Mouse (Mus musculus) fibroblast of lung, adult 2 months (primary cell): ENCODE data around the gene Slfn2.
"Not testable (repeated sequence)": the region's sequence is repeated elsewhere in the genome, so short reads cannot be mapped to it uniquely, and the experiment has no call there.

Experiments used
- DNase-seq: peaks from one replicate; pipeline ENCODE4 v3.0.0-alpha.2; 2011; ENCODE audit warnings: low read depth

The Slfn2 gene

DNA sequence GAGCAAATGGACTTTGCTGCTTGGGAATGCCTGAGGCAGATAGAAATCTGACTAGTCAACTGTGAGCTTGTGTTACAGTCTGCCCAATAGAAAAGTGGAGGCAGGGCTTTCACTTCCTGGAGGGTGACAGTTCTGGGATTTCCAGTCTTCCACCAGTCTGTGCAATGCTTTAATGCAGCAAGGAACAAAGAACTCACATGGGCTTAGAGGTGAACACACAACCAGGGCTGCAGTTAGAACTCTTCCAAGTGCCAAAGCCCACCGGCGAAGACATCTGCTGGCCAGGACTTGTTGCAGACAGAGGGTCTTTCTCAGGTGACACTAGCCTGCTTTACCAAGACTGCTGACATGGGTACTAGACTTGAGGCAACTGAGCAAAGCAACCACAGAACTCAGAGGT is at the start of gene Slfn2:
Gene Slfn2 (plus strand): TSS at position 167 of the 400 bp plus-strand sequence.
- no peak for DNase-seq

- no peak for DNase-seq
Measured at GRCm38 (mm10) chr11:83016093-83016492, 48.8 kb upstream of the Slfn2 start.

GRCm38 (mm10) chr11:83019561-83020519 is 45.1 kb upstream of the Slfn2 start:
- DNase-seq: not testable (repeated sequence)

DNA sequence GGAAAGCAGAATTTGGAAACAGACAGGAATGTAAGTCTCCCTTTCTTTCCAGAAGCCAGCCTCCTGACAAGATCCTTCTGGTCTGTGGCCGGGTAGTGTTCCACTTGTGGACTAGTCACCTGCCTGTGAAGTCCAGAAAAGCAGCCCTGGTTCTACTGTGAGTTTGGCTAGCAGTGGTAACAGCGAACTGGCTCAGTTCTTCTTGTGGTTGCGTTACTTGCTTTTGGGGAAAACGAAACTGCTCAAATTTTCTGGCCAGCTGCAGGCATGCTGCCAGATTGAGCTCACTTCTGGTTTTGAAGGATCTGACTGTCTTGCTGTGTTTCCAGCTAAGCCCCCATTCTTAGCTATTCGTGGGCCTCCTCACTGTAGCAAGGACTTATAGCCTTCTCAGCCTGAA is 44.3 kb upstream of the Slfn2 start, which contains the start of gene Slfn8:
Gene Slfn8 (minus strand): TSS at position 190 of the 400 bp plus-strand sequence.
- peak; percentile 36 for DNase-seq

GRCm38 (mm10) chr11:83038686-83039085 is 26.2 kb upstream of the Slfn2 start:
- not testable (repeated sequence) for DNase-seq

DNA sequence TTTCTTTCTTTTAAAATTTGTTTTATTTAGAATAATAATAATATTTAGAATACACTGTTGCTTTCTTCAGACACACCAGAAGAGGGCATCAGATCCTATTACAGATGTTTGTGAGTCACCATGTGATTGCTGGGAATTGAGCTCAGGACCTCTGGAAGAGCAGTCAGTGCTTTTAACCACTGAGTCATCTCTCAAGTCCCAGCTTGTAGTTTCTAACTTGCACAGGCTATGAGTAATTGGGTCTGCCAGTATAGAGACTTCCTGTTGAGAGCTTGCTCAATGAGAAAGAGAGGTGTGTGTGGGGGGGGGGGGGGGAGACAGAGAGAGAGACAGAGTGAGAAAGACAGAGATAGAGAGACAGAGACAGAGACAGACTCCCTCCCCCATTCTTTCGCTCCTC is 25.8 kb upstream of the Slfn2 start:
- no peak for DNase-seq

GRCm38 (mm10) chr11:83039796-83040195 is 25.1 kb upstream of the Slfn2 start:
- DNase-seq: no peak

DNA sequence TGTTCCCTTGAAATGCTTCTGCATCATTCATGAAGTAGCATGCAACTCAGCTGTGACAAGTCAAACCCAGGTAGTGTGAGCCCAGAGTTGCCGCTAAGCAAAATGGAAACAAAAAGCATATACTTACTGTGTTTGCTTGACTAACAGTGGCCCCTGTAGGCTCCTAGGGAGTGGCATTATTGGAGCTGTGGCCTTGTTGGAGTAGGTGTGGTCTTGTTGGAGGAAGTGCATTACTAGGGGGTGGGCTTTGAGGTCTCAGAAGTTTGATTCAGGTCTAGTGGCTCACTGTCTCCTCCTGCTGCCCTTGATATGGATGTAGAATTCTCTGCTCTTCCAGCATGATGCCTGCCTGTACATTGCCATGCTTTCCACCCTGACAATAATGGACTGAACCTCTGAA is 24.6 kb upstream of the Slfn2 start:
- DNase-seq: no peak

DNA sequence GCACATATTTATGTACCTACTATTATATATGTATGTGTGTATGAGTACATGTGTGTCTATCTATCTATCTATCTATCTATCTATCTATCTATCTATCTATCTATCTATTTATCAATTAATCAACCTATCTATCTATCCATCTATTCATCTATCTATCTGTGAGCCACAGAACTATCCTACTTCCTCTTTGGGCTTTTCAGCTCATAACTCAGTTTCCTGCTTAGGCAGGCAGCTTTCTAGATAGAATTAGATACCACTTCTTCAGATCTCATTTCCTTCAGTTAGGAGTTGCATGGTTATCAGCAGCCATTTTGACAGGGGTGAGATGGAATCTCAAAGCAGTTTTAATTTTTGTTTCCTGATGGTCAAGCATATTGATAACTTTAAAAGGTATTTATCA is 23.9 kb upstream of the Slfn2 start:
- DNase-seq: no peak

GRCm38 (mm10) chr11:83043891-83044290 is 21.0 kb upstream of the Slfn2 start:
- no peak for DNase-seq

- no peak for DNase-seq
Measured at GRCm38 (mm10) chr11:83045642-83046041, 19.3 kb upstream of the Slfn2 start.

DNA sequence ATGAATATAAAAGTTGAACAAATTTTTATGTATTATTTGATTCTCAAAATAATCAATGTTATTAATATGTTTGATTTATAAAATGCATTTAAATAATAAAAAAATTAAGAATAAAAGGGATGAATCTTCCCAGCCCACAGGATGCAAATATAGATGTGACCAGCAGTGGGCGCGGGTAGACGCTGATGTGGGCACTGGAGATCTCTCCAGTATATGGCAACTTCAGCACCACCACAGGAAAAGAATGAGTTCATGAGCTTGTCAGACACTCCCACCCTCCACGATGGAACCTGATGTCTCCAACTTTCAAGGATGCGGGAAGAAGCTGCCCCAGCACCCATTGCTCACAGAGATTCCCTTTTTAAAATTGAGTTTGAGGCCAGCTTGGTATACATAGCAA is 7.0 kb upstream of the Slfn2 start:
- DNase-seq: no peak

- DNase-seq: no peak
Measured at GRCm38 (mm10) chr11:83060412-83061020, 4.4 kb upstream of the Slfn2 start.

DNA sequence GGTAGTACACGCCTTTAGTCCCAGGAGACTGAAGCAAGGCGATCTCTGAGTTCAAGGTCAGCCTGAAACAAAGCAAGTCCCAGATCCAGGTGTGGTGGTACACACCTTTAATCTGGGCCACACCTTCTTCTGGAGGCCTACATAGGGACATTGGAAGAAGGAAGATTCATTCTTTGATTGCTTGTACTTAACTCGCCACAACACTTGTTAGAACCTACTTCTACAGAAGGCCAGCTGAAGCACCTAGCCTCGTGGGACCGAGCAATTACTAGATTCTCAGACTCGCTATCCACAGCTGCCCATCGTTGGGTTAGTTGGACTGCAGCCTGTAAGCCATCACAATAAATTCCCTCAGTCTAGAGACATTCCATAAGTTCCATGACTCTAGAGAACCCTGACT is 3.1 kb upstream of the Slfn2 start:
- DNase-seq: no peak

DNA sequence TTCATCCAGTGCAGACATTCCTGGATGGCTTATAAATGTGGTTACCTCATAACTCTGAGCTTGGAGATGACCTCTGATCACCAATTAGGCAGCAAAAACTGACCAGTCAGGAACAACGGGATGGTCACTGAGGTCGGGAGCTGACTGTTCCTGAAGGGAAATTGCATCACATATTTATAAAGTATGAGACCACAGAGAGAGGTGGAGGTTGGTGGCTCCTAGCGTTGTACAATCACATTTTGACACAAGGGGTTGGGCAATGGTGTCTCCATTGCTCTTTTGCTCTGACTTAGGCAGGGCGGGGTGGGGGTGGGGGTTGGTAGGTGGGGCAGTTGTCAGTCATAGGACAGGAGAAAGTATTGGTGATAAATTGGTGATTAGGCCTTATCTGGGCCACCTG is 1.8 kb upstream of the Slfn2 start:
- DNase-seq: no peak

- DNase-seq: no peak
Measured at GRCm38 (mm10) chr11:83063941-83064349, 967 bp upstream of the Slfn2 start.

DNA sequence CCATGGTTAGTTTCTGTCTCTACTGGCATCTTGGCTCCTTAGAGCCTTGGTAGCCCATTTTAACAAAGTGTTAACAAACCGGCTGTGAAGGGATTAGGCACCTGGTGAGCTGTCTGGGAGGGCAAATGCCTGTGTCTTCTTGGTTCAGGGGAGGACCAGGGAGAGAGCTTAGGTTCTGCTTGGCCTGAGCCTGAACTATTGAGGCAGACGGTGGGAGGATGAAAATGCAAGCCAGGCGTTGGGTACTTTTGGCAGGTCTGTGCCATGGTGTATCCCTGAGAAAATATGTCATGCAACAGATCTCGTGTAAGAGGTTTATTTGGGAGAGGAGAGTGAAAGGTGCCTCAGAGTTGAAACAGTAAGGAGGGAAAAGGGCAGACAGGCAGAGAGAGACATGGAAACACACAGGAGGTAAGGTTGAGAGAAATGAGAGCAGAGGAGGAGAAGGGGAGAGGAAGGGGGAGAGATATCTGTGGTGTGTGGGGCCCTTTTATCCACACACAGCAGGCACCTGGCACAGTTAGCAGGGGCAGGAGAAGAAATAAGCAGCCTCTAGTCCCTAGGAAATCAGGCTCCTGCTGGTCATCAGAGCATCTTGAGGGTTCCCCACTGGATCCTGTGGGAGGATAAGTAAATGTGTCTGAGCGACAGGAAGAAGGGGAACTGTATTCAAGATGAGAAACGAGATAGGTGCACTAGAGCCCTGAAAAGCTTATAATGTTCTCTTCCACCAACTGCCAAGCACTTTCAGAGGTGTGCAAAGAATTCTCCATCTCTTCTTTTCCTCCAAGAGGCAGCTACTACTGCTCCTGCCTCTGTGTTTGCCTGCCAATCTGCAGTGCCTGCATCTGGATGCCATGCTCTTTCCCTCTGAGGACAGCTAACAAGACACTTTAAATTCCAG is 781 bp downstream of the Slfn2 start:
- DNase-seq: no peak

DNA sequence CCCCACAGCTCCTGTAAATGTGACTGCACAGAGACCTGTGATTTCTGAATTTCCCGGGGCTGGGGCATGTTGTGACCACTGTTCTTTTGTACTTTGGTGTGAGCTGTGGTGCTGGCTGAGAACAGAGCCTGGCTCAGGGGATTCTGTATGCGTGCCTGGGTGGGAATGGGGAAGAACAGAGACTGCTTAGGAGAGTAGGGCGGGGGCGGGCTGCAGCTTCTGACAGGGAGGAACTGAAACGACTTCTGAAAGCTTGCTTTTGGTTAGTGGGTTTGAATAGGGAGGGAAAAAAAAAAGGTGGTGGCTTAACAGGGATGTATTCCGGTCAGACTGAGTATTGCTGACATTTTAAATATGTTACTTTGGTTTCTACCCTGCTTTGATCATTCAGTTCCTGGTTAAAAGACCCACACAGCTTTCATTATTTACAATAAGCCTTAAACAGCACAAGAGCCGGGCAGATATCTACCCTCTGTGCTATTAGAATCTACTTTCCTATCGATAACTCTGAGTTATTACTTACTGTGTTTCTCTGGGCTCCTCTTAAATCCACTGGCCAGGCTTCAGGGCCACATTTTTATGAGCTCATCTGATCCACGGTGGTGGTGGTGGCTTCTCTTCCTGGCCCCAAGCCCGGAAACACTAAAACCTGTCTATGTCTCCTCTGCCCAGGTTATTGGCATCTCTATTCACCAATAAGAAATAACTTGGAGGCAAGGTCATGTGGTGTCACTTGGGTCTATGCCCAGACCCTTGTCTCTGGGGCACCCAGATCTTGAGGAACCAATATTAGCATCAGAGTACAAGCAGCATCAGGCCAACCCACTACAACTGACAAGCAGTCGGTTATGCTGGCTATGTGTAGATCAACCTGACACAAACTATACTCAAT is 2.0 kb downstream of the Slfn2 start:
- no peak for DNase-seq

GRCm38 (mm10) chr11:83067982-83068694 is 3.2 kb downstream of the Slfn2 start:
- no peak for DNase-seq

DNA sequence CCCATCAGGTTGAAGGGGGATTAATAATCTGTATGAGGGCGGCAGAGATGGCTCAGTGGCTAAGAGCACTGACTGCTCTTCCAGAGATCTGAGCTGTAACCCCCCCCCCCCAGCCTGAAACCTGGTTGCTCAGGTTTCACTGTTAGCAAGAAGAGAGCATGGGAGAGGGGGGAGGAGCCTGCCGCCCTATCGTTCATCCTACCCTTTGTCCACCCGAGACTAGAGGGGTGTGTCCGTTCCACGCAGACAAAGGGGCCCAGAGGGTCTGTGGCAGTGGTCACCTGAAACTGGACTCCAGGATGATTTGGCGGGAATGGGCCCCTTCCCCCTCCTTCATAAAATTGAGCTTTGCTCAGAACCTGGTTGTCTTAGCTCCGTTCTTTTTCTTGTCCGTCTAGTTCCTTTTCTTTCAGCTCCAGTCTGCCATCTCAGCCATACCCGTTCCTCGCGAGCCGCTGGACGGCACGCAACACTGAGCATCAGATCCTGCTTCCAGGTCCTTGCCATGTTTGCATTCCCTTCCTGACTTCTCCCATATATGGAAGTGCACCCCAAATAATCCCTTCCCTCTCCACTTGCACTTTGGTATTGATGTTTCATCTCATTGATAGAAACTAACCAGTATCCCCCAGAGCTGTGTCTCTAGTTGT is 5.5 kb downstream of the Slfn2 start:
- DNase-seq: no peak
